Mouse (Mus musculus): ENCODE data around the gene Lmtk3. TPM values are rescaled to one million over a fixed set of nuclear protein-coding genes. Genes with fewer than 3 reads are reported as not detected.

Lmtk3 gene
- polyA plus RNA-seq, 1 experiment from 2014 or later, result 34.8 TPM

DNA sequence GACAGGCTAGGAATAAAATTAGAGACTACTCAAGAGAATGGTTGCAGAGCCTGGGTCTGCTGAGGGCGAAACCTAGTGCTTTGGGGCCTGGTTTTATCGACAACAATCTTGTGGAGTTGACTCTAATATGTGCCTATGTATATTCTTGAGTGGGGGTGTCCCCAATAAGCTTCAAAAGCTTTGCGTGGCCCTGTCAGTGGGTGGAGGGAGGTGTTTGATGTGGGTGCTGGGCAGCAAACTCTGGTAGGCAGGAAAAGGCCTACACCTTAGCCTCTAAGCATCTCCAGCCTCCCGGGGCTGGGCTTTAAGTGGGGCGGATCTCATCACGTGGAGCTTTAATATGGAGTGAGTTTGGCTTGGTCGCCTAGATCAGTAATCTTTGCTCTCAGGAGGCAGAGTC lies 15.4 kb downstream of the Lmtk3 start:
- Histone ChIP-seq H3K4me1 (peaks cover 31% of the 10 kb centered on the region), H3K4me2 (no peak overlapping the region), H3K27me3 (replicated peaks) (peaks cover 9% of the 10 kb centered on the region; the same call in 1 of the 2 replicates), H3K36me3 (replicated peaks) (peaks cover 36% of the 10 kb centered on the region), H3K4me3 (no peak overlapping the region), H3K27ac (no peak overlapping the region), H3K9ac (no peak overlapping the region), H3K9me3 (no peaks in the 10 kb centered on the region)
- no peak for ATAC-seq (replicated peaks)
- WGBS, result 49% methylated on average over 7 of the region's 7 CpGs

DNA sequence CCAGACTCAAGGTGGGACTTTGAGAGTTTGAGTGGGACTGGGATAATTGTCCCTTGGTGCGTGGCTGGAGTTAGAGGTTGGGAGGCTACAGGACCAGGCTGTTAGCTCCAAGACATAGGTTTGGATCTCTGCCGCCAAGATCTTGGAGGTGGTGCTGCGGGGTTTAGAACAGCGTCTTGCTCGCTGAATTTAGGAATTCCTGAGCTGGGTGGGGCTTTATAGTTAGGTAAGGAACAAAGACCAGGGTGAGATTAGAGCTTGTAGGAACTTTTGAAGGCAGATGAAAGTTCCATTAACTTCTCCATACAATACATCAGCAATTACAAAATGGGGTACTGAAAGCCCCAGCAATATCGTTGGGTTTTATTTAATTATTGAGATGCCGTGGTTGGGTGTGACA lies 16.5 kb downstream of the Lmtk3 start:
- peaks cover 31% of the 10 kb centered on the region for H3K4me1 ChIP-seq
- peaks cover 26% of the 10 kb centered on the region for H3K36me3 ChIP-seq (replicated peaks)
- H3K4me2 ChIP-seq, result no peak overlapping the region
- ATAC-seq (replicated peaks), result no peak
- H3K4me3 ChIP-seq, result no peak overlapping the region
- no peak overlapping the region for H3K27ac ChIP-seq
- 45% methylated on average over 7 of the region's 7 CpGs for WGBS
- peaks cover 3% of the 10 kb centered on the region; the same call in 1 of the 2 replicates for H3K27me3 ChIP-seq (replicated peaks)
- no peaks in the 10 kb centered on the region for H3K9me3 ChIP-seq
- H3K9ac ChIP-seq, result no peak overlapping the region

DNA sequence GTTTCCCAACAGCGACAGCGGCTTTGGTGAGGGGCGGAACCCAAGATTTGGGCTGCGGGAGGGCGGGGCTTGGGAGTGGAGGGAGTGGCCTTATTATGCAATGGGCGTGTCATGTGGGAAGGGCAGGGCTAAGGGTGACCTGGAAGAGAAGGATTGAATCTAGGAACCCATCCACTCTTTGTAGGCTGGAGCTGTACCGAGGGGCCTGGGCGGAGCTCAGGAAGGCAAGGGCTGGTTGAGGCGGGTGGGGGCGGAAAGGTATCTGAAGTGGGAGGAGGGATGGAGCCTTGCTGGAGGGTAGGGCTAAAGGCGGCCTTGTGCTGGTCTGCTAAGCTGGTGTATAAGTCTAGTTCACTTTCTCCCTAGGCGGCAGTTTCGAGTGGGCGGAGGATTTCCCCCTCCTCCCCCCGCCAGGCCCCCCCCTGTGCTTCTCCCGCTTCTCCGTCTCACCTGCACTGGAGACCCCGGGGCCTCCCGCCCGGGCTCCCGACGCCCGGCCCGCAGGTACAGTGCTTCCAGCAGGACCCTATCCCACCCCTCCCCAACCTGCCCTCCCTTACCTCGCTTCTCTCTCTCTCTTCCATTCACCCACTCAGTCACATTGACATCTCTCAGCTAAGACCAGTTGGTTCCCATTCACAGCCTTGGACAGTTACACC lies 17.1 kb downstream of the Lmtk3 start:
- ATAC-seq (replicated peaks), result no peak; the same call in 1 of the 2 replicates
- Histone ChIP-seq H3K27me3 (replicated peaks) (no peaks in the 10 kb centered on the region), H3K4me2 (no peak overlapping the region), H3K4me3 (no peak overlapping the region), H3K27ac (peak overlapping the region; percentile 53; the same call in 1 of the 2 replicates), H3K4me1 (peaks cover 31% of the 10 kb centered on the region), H3K9me3 (no peaks in the 10 kb centered on the region), H3K36me3 (replicated peaks) (peaks cover 20% of the 10 kb centered on the region), H3K9ac (no peak overlapping the region)
- 25% methylated on average over 24 of the region's 25 CpGs for WGBS

DNA sequence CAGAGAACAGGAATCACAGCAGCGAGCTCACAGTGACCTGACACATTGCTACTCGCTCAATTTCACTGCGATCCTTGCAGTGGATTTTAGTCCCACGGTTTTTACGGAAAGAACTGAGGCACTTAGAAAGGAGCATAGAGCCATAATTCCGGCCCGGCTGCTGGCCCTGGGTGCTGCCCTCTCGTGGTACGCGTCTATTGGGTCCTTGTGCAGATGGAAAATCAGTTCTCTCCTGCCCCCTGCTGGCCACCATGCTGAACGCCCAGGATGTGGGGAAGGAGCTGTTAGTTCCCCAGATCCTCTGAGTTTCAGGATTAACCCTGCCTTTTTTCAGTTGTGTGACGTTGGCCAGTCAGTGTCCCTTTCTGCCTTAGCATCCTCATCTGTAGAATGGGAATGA lies 17.8 kb downstream of the Lmtk3 start:
- H3K4me3 ChIP-seq, result no peak overlapping the region
- H3K9me3 ChIP-seq, result no peaks in the 10 kb centered on the region
- WGBS, result 2% methylated on average over 12 of the region's 12 CpGs
- H3K4me2 ChIP-seq, result no peak overlapping the region
- no peak overlapping the region for H3K9ac ChIP-seq
- H3K27ac ChIP-seq, result peak overlapping the region; percentile 53
- peak; percentile 50 for ATAC-seq (replicated peaks)
- no peaks in the 10 kb centered on the region for H3K27me3 ChIP-seq (replicated peaks)
- peaks cover 31% of the 10 kb centered on the region for H3K4me1 ChIP-seq
- peaks cover 16% of the 10 kb centered on the region; the same call in 1 of the 2 replicates for H3K36me3 ChIP-seq (replicated peaks)

DNA sequence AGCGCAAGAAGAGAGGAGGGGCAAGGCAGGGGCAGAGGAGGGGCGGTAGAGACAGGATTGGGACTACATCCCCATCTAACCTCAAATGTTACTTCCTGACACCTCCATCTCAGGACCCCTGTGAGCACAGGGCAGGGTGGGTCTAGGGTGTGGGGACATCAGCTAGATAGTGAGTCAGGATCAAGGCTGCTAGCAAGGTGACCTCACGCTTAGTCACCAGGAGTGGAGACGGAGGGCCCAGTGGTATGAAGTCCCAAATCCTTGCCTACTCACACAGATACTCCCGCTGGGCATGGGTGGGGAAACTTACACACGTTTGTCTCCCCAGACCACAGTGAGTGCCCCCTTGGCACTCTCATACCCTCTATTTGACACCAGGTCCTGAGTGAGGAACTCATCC lies 19.0 kb downstream of the Lmtk3 start:
- no peaks in the 10 kb centered on the region for H3K27me3 ChIP-seq (replicated peaks)
- no peak overlapping the region for H3K4me2 ChIP-seq
- H3K36me3 ChIP-seq (replicated peaks), result peaks cover 17% of the 10 kb centered on the region; the same call in 1 of the 2 replicates
- H3K27ac ChIP-seq, result no peak overlapping the region
- no peak overlapping the region for H3K9ac ChIP-seq
- WGBS, result 90% methylated on average over 6 of the region's 6 CpGs
- no peak for ATAC-seq (replicated peaks)
- peaks cover 23% of the 10 kb centered on the region for H3K4me1 ChIP-seq
- no peaks in the 10 kb centered on the region for H3K9me3 ChIP-seq
- H3K4me3 ChIP-seq, result no peak overlapping the region

DNA sequence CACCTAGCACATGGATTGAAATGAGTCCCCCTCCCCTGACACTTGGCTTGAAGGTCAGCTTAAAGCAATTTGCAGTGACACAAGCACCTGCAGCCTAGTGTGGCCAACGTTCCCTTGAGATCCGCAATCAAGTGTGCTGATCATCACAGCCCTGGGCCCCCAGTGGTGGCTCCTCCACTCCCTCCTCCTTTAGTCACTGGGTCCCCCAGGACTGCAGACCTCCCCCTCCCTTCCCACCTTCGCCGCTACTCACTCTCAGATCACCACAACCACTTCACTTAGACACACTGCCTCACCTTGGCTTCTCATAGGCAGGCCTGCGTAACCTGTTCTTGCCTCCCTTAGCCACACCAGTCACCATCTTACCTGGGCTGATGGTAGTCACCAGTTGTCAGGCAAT lies 22.4 kb downstream of the Lmtk3 start:
- no peaks in the 10 kb centered on the region for H3K27me3 ChIP-seq (replicated peaks)
- H3K9me3 ChIP-seq, result no peaks in the 10 kb centered on the region
- no peak overlapping the region for H3K4me2 ChIP-seq
- H3K4me1 ChIP-seq, result peaks cover 4% of the 10 kb centered on the region; the same call in 1 of the 2 replicates
- H3K4me3 ChIP-seq, result no peak overlapping the region
- no peak overlapping the region for H3K9ac ChIP-seq
- peak overlapping the region; percentile 35; the same call in 1 of the 2 replicates for H3K27ac ChIP-seq
- no peak for ATAC-seq (replicated peaks)
- 57% methylated on average over 5 of the region's 5 CpGs for WGBS
- H3K36me3 ChIP-seq (replicated peaks), result peaks cover 50% of the 10 kb centered on the region

DNA sequence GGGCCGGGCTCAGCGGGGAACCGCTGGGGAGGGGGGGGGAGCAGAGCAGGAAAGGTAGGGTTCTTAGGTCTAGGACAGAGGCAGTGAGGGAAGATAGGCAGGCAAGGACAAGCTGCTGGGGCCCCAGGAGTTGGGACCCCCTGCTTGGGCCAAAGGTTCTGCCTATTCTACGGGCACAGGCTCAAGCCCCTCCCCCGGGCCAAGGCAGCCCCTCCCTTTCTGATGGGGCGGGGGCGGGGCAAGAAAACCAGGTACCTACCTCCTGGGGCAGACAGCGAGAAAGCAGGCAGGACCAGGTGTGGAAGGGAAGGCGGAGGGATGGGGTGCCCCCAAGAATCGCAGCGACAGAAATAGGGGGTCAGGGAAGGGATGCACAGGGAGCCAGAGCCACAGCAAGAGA lies 24.9 kb downstream of the Lmtk3 start:
- no peak overlapping the region for H3K4me2 ChIP-seq
- no peak for ATAC-seq (replicated peaks)
- 43% methylated on average over 11 of the region's 11 CpGs for WGBS
- H3K27me3 ChIP-seq (replicated peaks), result no peaks in the 10 kb centered on the region
- no peak overlapping the region for H3K4me3 ChIP-seq
- H3K9me3 ChIP-seq, result no peaks in the 10 kb centered on the region
- no peak overlapping the region for H3K9ac ChIP-seq
- H3K36me3 ChIP-seq (replicated peaks), result peaks cover 52% of the 10 kb centered on the region
- peaks cover 16% of the 10 kb centered on the region for H3K4me1 ChIP-seq
- H3K27ac ChIP-seq, result peak overlapping the region; percentile 48; the same call in 1 of the 2 replicates

DNA sequence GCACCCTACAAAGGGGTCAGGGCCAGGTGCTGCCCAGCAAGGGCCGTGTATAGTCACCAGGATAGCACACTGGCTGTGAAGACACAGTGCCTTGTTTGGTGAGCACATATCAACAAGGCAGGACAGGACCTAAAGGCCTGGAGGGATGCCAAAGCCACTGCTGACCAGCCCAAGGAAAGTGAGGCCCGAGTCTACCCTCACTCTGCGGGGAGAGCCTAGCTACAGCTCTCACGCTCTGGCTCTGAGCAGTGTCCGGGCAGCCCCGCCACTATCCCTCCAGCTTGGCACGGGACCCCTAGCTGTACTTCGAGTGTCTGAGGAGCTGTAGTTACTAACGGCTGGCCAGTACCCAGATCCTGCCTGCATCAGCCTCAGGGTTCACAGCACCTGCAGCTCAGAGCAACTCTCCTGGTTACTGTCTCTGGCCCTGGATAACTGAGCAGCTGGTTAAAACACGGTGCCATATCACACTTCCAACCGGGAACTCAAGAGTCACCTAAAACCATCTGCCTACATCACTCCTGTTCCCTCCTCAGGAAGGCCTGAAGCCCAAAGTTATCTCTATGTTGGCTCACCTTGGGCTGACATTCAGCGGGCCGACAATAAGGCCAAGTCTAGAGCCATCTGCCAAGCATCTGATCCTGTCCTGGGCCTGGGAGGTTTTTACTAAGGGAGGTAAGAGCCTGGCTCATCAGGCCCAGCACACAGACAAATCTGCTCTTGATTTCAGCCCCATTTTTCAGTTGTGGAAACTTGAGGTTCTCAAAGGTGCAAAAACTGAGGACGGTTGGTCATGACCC lies 25.9 kb downstream of the Lmtk3 start:
- Histone ChIP-seq H3K4me2 (no peak overlapping the region), H3K9ac (no peak overlapping the region), H3K27ac (no peak overlapping the region), H3K4me3 (no peak overlapping the region), H3K4me1 (peaks cover 16% of the 10 kb centered on the region), H3K9me3 (no peaks in the 10 kb centered on the region), H3K36me3 (replicated peaks) (peaks cover 49% of the 10 kb centered on the region), H3K27me3 (replicated peaks) (no peaks in the 10 kb centered on the region)
- ATAC-seq (replicated peaks), result no peak
- WGBS, result 83% methylated on average over 14 of the region's 14 CpGs

DNA sequence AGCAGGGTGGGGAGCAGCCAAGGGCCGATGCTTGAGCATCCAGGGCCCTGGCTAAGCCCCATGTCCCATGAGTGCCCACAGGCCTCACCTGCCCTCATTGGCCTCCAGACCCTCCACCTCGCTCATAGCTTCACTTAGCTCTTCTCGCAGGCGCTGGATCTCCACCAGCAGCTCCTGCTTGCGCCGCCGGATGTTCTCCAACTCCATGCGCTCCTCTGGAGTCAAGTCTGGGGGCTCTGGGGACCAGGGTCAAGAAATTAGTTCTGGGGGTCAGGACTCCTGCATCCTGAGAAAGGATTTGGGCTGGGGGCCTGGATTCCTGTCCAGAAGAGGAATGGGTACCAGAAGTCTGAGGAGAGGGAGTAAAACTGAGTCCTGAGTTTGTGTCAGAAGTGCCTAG lies 29.4 kb downstream of the Lmtk3 start:
- Histone ChIP-seq H3K27ac (peak overlapping the region; percentile 100; the same call in 1 of the 2 replicates), H3K4me3 (peak overlapping the region; percentile 95), H3K4me1 (peaks cover 33% of the 10 kb centered on the region), H3K27me3 (replicated peaks) (no peaks in the 10 kb centered on the region), H3K36me3 (replicated peaks) (peaks cover 42% of the 10 kb centered on the region), H3K4me2 (peak overlapping the region; percentile 74), H3K9me3 (no peaks in the 10 kb centered on the region), H3K9ac (peak overlapping the region; percentile 99)
- WGBS, result 87% methylated on average over 8 of the region's 8 CpGs
- ATAC-seq (replicated peaks), result no peak

DNA sequence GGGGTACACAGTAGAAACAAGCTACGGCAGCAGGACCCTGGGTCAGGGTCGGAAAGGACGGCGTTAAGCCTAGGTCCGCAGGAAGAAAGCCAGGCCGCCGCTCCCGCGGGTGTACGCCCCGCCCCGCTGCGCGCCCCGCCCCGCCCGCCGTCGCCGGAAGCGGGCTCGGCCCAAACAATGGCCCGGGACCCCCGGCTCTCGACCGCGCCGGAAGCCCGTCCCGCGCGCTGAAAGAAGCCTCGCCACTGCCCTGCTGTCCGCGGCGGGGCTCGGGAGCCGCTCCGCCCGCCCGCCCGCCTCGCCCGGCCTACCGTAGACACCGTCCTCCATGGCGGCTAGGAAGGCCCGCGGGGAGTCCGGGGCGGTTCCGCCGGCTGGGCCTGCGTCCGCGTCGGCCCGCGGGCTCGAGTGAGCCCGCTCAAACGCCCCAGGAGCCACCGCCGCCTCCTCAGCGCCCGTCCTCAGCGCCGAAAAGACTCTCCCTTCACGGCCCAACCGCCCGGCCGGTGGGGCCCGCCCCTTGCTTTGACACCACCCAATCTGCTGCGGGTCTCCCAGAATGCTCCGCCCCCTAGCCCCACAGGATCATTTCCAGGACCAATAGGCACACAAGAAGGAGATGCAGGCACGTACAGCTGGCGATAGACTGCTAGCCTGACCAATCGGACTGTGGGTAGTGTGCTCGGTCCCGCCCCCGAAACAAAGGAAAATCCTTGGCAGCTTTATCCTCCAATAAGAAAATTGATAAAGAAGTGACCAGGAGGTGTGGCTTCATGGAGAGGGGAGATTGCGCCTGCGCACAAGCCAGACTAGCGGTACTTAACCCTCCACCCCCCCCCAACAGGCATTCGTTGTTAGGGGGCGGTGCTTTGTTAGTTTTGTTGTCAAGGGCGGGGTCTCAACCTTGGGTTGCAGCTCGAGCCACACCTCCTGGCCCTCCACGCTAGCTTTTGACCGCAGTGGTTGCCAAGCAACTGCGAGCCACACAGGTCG lies 30.5 kb downstream of the Lmtk3 start, which contains the start of gene Cyth2:
Gene Cyth2, minus strand, starts transcription at position 795 of the 993 bp plus-strand sequence.
- no peaks in the 10 kb centered on the region for H3K9me3 ChIP-seq
- H3K27me3 ChIP-seq (replicated peaks), result no peaks in the 10 kb centered on the region
- H3K27ac ChIP-seq, result peak within 1 kb of the TSS; percentile 100
- peaks cover 31% of the 10 kb centered on the region for H3K36me3 ChIP-seq (replicated peaks)
- H3K4me3 ChIP-seq, result peak within 1 kb of the TSS; percentile 95
- WGBS, result under 1% methylated on average over 65 of the region's 92 CpGs
- peak within 1 kb of the TSS; percentile 99 for H3K9ac ChIP-seq
- H3K4me2 ChIP-seq, result peak within 1 kb of the TSS; percentile 74
- H3K4me1 ChIP-seq, result peaks cover 33% of the 10 kb centered on the region
- ATAC-seq (replicated peaks), result peak; percentile 99

DNA sequence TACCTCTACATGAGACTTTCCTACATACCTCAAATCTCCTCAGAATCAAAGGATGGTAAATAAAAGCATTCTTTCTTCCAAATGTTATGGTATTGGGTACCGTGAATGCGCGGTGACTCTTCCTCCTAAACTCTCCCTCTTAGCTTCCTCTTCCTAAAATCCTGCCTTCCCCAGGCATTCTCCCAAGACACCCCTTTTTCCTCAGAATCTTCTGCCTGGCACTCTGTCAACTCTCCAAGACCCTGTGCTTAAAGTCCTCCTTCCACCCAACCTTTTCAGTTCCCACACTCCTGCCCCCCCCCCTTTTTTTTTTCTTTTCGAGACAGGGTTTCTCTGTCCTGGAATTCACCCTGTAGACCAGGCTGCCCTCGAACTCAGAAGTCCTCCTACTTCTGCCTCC lies 31.3 kb downstream of the Lmtk3 start:
- no peak for ATAC-seq (replicated peaks)
- H3K4me3 ChIP-seq, result peak overlapping the region; percentile 95
- WGBS, result 2% methylated on average over 5 of the region's 5 CpGs
- no peaks in the 10 kb centered on the region for H3K9me3 ChIP-seq
- H3K27ac ChIP-seq, result peak overlapping the region; percentile 82
- H3K36me3 ChIP-seq (replicated peaks), result peaks cover 24% of the 10 kb centered on the region
- no peaks in the 10 kb centered on the region for H3K27me3 ChIP-seq (replicated peaks)
- H3K9ac ChIP-seq, result no peak overlapping the region
- H3K4me2 ChIP-seq, result peak overlapping the region; percentile 54
- H3K4me1 ChIP-seq, result peaks cover 33% of the 10 kb centered on the region

Data from midbrain, embryonic 15.5 days (tissue).